Mouse (Mus musculus) embryonic facial prominence, embryonic 13.5 days (tissue): ENCODE data around the gene 2200002J24Rik. TPM values are rescaled to one million over a fixed set of nuclear protein-coding genes. Genes with fewer than 3 reads are reported as not detected.

Experiments used
- ATAC-seq: fragments of 200-750 bp; cut with Nextera tagmentation; 2 replicates; pipeline ENCODE4 v1.8.0; 2017; ENCODE audit warnings: low read depth; ENCODE audit not compliant: insufficient number of reproducible peaks, insufficient read depth, low FRiP score, low TSS enrichment
- H3K27ac ChIP-seq: fragments of 300-500 bp; sonication (generic); 2 replicates; pipeline ENCODE4 v1.5.1; 2015; ENCODE audit warnings: moderate library complexity, mild to moderate bottlenecking, inconsistent platforms
- H3K27me3 ChIP-seq: fragments of 300-500 bp; sonication (generic); 2 replicates; pipeline ENCODE4 v1.6.1; 2015; ENCODE audit warnings: mild to moderate bottlenecking, inconsistent platforms
- H3K36me3 ChIP-seq: fragments of 300-500 bp; sonication (generic); 2 replicates; pipeline ENCODE4 v1.6.1; 2015; ENCODE audit warnings: mild to moderate bottlenecking, inconsistent platforms
- H3K4me1 ChIP-seq: fragments of 300-500 bp; sonication (generic); 2 replicates; pipeline ENCODE4 v1.6.1; 2015; ENCODE audit warnings: inconsistent platforms
- H3K4me2 ChIP-seq: fragments of 300-500 bp; sonication (generic); 2 replicates; pipeline ENCODE4 v1.6.1; 2015; ENCODE audit warnings: moderate library complexity, mild to moderate bottlenecking, inconsistent platforms
- H3K4me3 ChIP-seq: fragments of 300-500 bp; sonication (generic); 2 replicates; pipeline ENCODE4 v1.5.1; 2015; ENCODE audit warnings: mild to moderate bottlenecking, inconsistent platforms
- H3K9ac ChIP-seq: fragments of 300-500 bp; sonication (generic); 2 replicates; pipeline ENCODE4 v1.6.1; 2015; ENCODE audit warnings: mild to moderate bottlenecking, inconsistent platforms
- H3K9me3 ChIP-seq: fragments of 300-500 bp; sonication (generic); 2 replicates; pipeline ENCODE4 v1.6.1; 2016; ENCODE audit warnings: inconsistent platforms
- WGBS: fragments of 180-500 bp; shearing (Covaris S2); methylation state at CpG from one replicate; pipeline ENCODE4 v1.1.7; 2015; ENCODE audit warnings: mixed read lengths; 5-methylcytosine and 5-hydroxymethylcytosine counted together
- polyA plus RNA-seq: library from polyadenylated mRNA; unstranded; fragments of >200 nt; fragmentation: Nextera tagmentation; extraction: Ambion mirVana; gene quantifications from 2 replicates; pipeline ENCODE4 v1.2.1, GENCODE M21; 2015

The 2200002J24Rik gene
- polyA plus RNA-seq, result not detected in 2 replicates

GRCm38 (mm10) chr7:30698589-30698988 is at the start of gene 2200002J24Rik:
2200002J24Rik (plus strand) TSS chr7:30698926.
- H3K27ac ChIP-seq, result no peak within 1 kb of the TSS
- no peaks in the 10 kb centered on the region for H3K27me3 ChIP-seq
- no peak within 1 kb of the TSS for H3K4me3 ChIP-seq
- H3K9ac ChIP-seq, result no peak within 1 kb of the TSS
- no peaks in the 10 kb centered on the region for H3K36me3 ChIP-seq
- H3K4me1 ChIP-seq, result no peaks in the 10 kb centered on the region
- no peaks in the 10 kb centered on the region for H3K9me3 ChIP-seq
- 32% methylated on average over 9 of the region's 9 CpGs for WGBS
- ATAC-seq, result no peak
- no peak within 1 kb of the TSS for H3K4me2 ChIP-seq

GRCm38 (mm10) chr7:30649591-30650540 is 48.9 kb upstream of the 2200002J24Rik start, which contains the start of gene Rbm42:
Rbm42 (minus strand) TSS chr7:30650317.
- ATAC-seq, result peak; percentile 98
- H3K27ac ChIP-seq, result peak within 1 kb of the TSS; percentile 66; the same call in 1 of the 2 replicates

GRCm38 (mm10) chr7:30664529-30665200 is 34.1 kb upstream of the 2200002J24Rik start, which contains the start of gene Haus5:
Haus5 (minus strand) TSS chr7:30664994.
- Histone ChIP-seq H3K4me1 (peaks cover 7% of the 10 kb centered on the region; the same call in 1 of the 2 replicates), H3K36me3 (peaks cover 31% of the 10 kb centered on the region), H3K27ac (peak within 1 kb of the TSS; percentile 71), H3K27me3 (0 out of 2 replicates have a peak, but pooled peaks cover 5% of the 10 kb centered on the region), H3K4me3 (peak within 1 kb of the TSS; percentile 74), H3K9ac (peak within 1 kb of the TSS; percentile 84), H3K4me2 (peak within 1 kb of the TSS; percentile 84), H3K9me3 (no peaks in the 10 kb centered on the region)
- ATAC-seq, result peak; percentile 85
- under 1% methylated on average over 34 of the region's 34 CpGs for WGBS

More at GRCm38 (mm10) chr7:30649591-30650540, 48.9 kb upstream of the 2200002J24Rik start, which contains the start of gene Rbm42:
- H3K36me3 ChIP-seq, result peaks cover 67% of the 10 kb centered on the region
- H3K4me2 ChIP-seq, result peak within 1 kb of the TSS; percentile 97
- H3K9me3 ChIP-seq, result no peaks in the 10 kb centered on the region
- H3K4me1 ChIP-seq, result peaks cover 13% of the 10 kb centered on the region
- no peaks in the 10 kb centered on the region for H3K27me3 ChIP-seq
- H3K9ac ChIP-seq, result peak within 1 kb of the TSS; percentile 95
- peak within 1 kb of the TSS; percentile 94 for H3K4me3 ChIP-seq
- WGBS, result 1% methylated on average over 59 of the region's 59 CpGs

- H3K4me2 ChIP-seq, result peak overlapping the region; percentile 84
- 0 out of 2 replicates have a peak, but pooled peaks cover 5% of the 10 kb centered on the region for H3K27me3 ChIP-seq
- peaks cover 24% of the 10 kb centered on the region for H3K36me3 ChIP-seq
- peak overlapping the region; percentile 74 for H3K4me3 ChIP-seq
- peak overlapping the region; percentile 71; the same call in 1 of the 2 replicates for H3K27ac ChIP-seq
- no peaks in the 10 kb centered on the region for H3K9me3 ChIP-seq
- 8% methylated on average over 11 of the region's 11 CpGs for WGBS
- peak; percentile 50; the same call in 1 of the 2 replicates for ATAC-seq
- H3K4me1 ChIP-seq, result peaks cover 7% of the 10 kb centered on the region; the same call in 1 of the 2 replicates
- H3K9ac ChIP-seq, result peak overlapping the region; percentile 84
Observed at GRCm38 (mm10) chr7:30665321-30665720, 33.4 kb upstream of the 2200002J24Rik start.

- no peak for ATAC-seq
- Histone ChIP-seq H3K27ac (no peak overlapping the region), H3K9ac (no peak overlapping the region), H3K4me3 (no peak overlapping the region), H3K36me3 (no peaks in the 10 kb centered on the region), H3K9me3 (no peaks in the 10 kb centered on the region), H3K4me2 (no peak overlapping the region), H3K27me3 (peaks cover 8% of the 10 kb centered on the region; the same call in 1 of the 2 replicates), H3K4me1 (peaks cover 7% of the 10 kb centered on the region; the same call in 1 of the 2 replicates)
- 38% methylated on average over 3 of the region's 3 CpGs for WGBS
Observed at GRCm38 (mm10) chr7:30669229-30669628, 29.5 kb upstream of the 2200002J24Rik start.

GRCm38 (mm10) chr7:30671480-30671879 is 27.2 kb upstream of the 2200002J24Rik start, which contains the start of gene Pmis2:
Pmis2 (minus strand) TSS chr7:30671605.
- peaks cover 8% of the 10 kb centered on the region; the same call in 1 of the 2 replicates for H3K27me3 ChIP-seq
- no peak within 1 kb of the TSS for H3K4me2 ChIP-seq
- no peaks in the 10 kb centered on the region for H3K4me1 ChIP-seq
- no peaks in the 10 kb centered on the region for H3K36me3 ChIP-seq
- H3K4me3 ChIP-seq, result no peak within 1 kb of the TSS
- ATAC-seq, result no peak
- no peaks in the 10 kb centered on the region for H3K9me3 ChIP-seq
- H3K27ac ChIP-seq, result no peak within 1 kb of the TSS
- WGBS, result 68% methylated on average over 9 of the region's 9 CpGs
- no peak within 1 kb of the TSS for H3K9ac ChIP-seq

GRCm38 (mm10) chr7:30678263-30678975 is 20.3 kb upstream of the 2200002J24Rik start:
- 66% methylated on average over 5 of the region's 5 CpGs for WGBS
- Histone ChIP-seq H3K9me3 (no peaks in the 10 kb centered on the region), H3K27ac (no peak overlapping the region), H3K4me2 (no peak overlapping the region), H3K27me3 (peaks cover 5% of the 10 kb centered on the region; the same call in 1 of the 2 replicates), H3K4me3 (no peak overlapping the region), H3K36me3 (no peaks in the 10 kb centered on the region), H3K4me1 (no peaks in the 10 kb centered on the region), H3K9ac (no peak overlapping the region)
- no peak for ATAC-seq

GRCm38 (mm10) chr7:30681897-30682296 is 16.8 kb upstream of the 2200002J24Rik start:
- no peak for ATAC-seq
- Histone ChIP-seq H3K27ac (no peak overlapping the region), H3K4me1 (no peaks in the 10 kb centered on the region), H3K9me3 (no peaks in the 10 kb centered on the region), H3K4me2 (no peak overlapping the region), H3K9ac (no peak overlapping the region), H3K27me3 (peaks cover 8% of the 10 kb centered on the region; the same call in 1 of the 2 replicates), H3K36me3 (no peaks in the 10 kb centered on the region), H3K4me3 (no peak overlapping the region)
- 55% methylated on average over 5 of the region's 5 CpGs for WGBS

GRCm38 (mm10) chr7:30683425-30683824 is 15.3 kb upstream of the 2200002J24Rik start:
- H3K4me1 ChIP-seq, result no peaks in the 10 kb centered on the region
- no peak overlapping the region for H3K4me3 ChIP-seq
- no peak for ATAC-seq
- no peak overlapping the region for H3K4me2 ChIP-seq
- H3K9me3 ChIP-seq, result no peaks in the 10 kb centered on the region
- no peaks in the 10 kb centered on the region for H3K36me3 ChIP-seq
- H3K27ac ChIP-seq, result no peak overlapping the region
- no peak overlapping the region for H3K9ac ChIP-seq
- WGBS, result 79% methylated on average over 2 of the region's 2 CpGs
- peaks cover 22% of the 10 kb centered on the region for H3K27me3 ChIP-seq

- Histone ChIP-seq H3K9ac (no peak overlapping the region), H3K4me3 (no peak overlapping the region), H3K36me3 (no peaks in the 10 kb centered on the region), H3K9me3 (no peaks in the 10 kb centered on the region), H3K4me2 (no peak overlapping the region), H3K27me3 (peaks cover 22% of the 10 kb centered on the region), H3K4me1 (no peaks in the 10 kb centered on the region), H3K27ac (no peak overlapping the region)
- ATAC-seq, result no peak
- WGBS, result 62% methylated on average over 6 of the region's 6 CpGs
Observed at GRCm38 (mm10) chr7:30688325-30688724, 10.4 kb upstream of the 2200002J24Rik start.
